Mouse (Mus musculus): Measurements from ENCODE around the gene Gm42669. TPM values are rescaled to one million over a fixed set of nuclear protein-coding genes. Genes with fewer than 3 reads are reported as not detected.

The Gm42669 gene
- polyA plus RNA-seq, 1 experiment from 2014 or later, result 0.19 TPM

- no peak for DNase-seq (ENCODE audit: low spot score)
- no peak for ATAC-seq
- 81% methylated on average over 3 of the region's 3 CpGs for WGBS
- H3K9me3 ChIP-seq (ENCODE audit: low read length), result no peaks in the 10 kb centered on the region
- peaks cover 10% of the 10 kb centered on the region; the same call in 1 of the 2 replicates for H3K36me3 ChIP-seq (ENCODE audit: insufficient read depth, low read length)
- H3K4me1 ChIP-seq (ENCODE audit: insufficient read depth, low read depth, low read length), result no peaks in the 10 kb centered on the region
- no peak overlapping the region for H3K4me3 ChIP-seq (ENCODE audit: low read depth, low read length)
- no peak overlapping the region for H3K9ac ChIP-seq (replicated peaks; ENCODE audit: low read depth)
- no peak overlapping the region for H3K4me2 ChIP-seq (replicated peaks; ENCODE audit: low read depth, low read length)
- no peaks in the 10 kb centered on the region for H3K27me3 ChIP-seq (replicated peaks; ENCODE audit: insufficient read depth, low read length)
- H3K27ac ChIP-seq (ENCODE audit: low read length), result no peak overlapping the region
- TF ChIP-seq EP300 (IDR thresholded peaks at IDR 0.05) (no peak), CTCF (IDR thresholded peaks at IDR 0.05) (no peak)
Measured at GRCm38 (mm10) chr5:107621327-107621726, 113.9 kb downstream of the Gm42669 start.

Other genes starting within 250 kb of the Gm42669 start
- gene Tgfbr3, start 218.0 kb upstream of the Gm42669 start, polyA plus RNA-seq (2015; fragmentation: Nextera tagmentation; extraction: Ambion mirVana), result 21.4 and 21.5 TPM in 2 replicates
- gene Brdt, start 176.5 kb upstream of the Gm42669 start, polyA plus RNA-seq (2015; fragmentation: Nextera tagmentation; extraction: Ambion mirVana), result 1.5 and 1.6 TPM in 2 replicates
- gene Ephx4, start 104.9 kb upstream of the Gm42669 start, polyA plus RNA-seq (2015; fragmentation: Nextera tagmentation; extraction: Ambion mirVana), result 1.2 and 1.6 TPM in 2 replicates
- gene Lpcat2b, start 76.1 kb upstream of the Gm42669 start, polyA plus RNA-seq (2015; fragmentation: Nextera tagmentation; extraction: Ambion mirVana), result not detected in 2 replicates
- 2.1 and 2.4 TPM in 2 replicates for gene Btbd8, start 69.6 kb upstream of the Gm42669 start, polyA plus RNA-seq (2015; fragmentation: Nextera tagmentation; extraction: Ambion mirVana)
- gene 1700028K03Rik, start 27.1 kb downstream of the Gm42669 start, polyA plus RNA-seq (2015; fragmentation: Nextera tagmentation; extraction: Ambion mirVana), result 0.06 and 0.18 TPM in 2 replicates
- gene Rpap2, start 89.8 kb downstream of the Gm42669 start, polyA plus RNA-seq (2015; fragmentation: Nextera tagmentation; extraction: Ambion mirVana), result 11.4 and 12.5 TPM in 2 replicates
- gene Glmn, start 90.3 kb downstream of the Gm42669 start, polyA plus RNA-seq (2015; fragmentation: Nextera tagmentation; extraction: Ambion mirVana), result 12.1 and 12.7 TPM in 2 replicates
- 0.08 TPM in 2 replicates for gene Gfi1, start 218.4 kb downstream of the Gm42669 start, polyA plus RNA-seq (2015; fragmentation: Nextera tagmentation; extraction: Ambion mirVana)